Mouse (Mus musculus): Measurements from ENCODE around the gene Vkorc1l1. TPM values are rescaled to one million over a fixed set of nuclear protein-coding genes. Genes with fewer than 3 reads are reported as not detected.

Gene Vkorc1l1
- polyA plus RNA-seq, 1 experiment from 2014 or later: 32.3 TPM

GRCm38 (mm10) chr5:129997700-129998099 lies 55.9 kb downstream of the Vkorc1l1 start:
- ATAC-seq: no peak
- in situ Hi-C loops (cut with MboI; ENCODE audit: low pct_unique_long_range_greater_than_20kb): loop anchor here (5.0 kb wide), 1 partner anchor 45 kb away; no protein-coding TSS in a partner anchor
- ChIA-PET CTCF (interaction anchor here (1.0 to 2.6 kb wide), 7 partner anchors 13 to 73 kb away, joined by 3 to 10 read pairs (median 7); no protein-coding TSS in a partner anchor), POLR2A (no interaction called here)
- no peaks in the 10 kb centered on the region for H3K27me3 ChIP-seq
- TF ChIP-seq CTCF (IDR thresholded peaks at IDR 0.05): no peak
- no peak for DNase-seq (ENCODE audit: low read depth, low spot score)

- DNase-seq (ENCODE audit: low read depth, low spot score) (no peak), ATAC-seq (peak; percentile 55)
- in situ Hi-C loops (cut with MboI; ENCODE audit: low pct_unique_long_range_greater_than_20kb): loop anchor here (5.0 kb wide), 1 partner anchor 43 kb away; no protein-coding TSS in a partner anchor
- peak; percentile 96 for TF ChIP-seq CTCF (IDR thresholded peaks at IDR 0.05)
- no peaks in the 10 kb centered on the region for H3K27me3 ChIP-seq
- ChIA-PET POLR2A (interaction anchor here (0.7 kb wide), 1 partner anchor 28 kb away, joined by 3 read pairs; no protein-coding TSS in a partner anchor), CTCF (interaction anchor here (0.8 to 2.3 kb wide), 11 partner anchors 11 to 162 kb away, joined by 3 to 12 read pairs (median 4); no protein-coding TSS in a partner anchor)
Measured at GRCm38 (mm10) chr5:129999097-129999496, 57.3 kb downstream of the Vkorc1l1 start.

- no peak for DNase-seq (ENCODE audit: low read depth, low spot score)
- ChIA-PET CTCF (interaction anchor here (1.6 kb wide), 1 partner anchor 38 kb away, joined by 7 read pairs; no protein-coding TSS in a partner anchor), POLR2A (no interaction called here)
- in situ Hi-C loops (cut with MboI; ENCODE audit: low pct_unique_long_range_greater_than_20kb): no loop called here
- no peak for TF ChIP-seq CTCF (IDR thresholded peaks at IDR 0.05)
- no peaks in the 10 kb centered on the region for H3K27me3 ChIP-seq
- no peak for ATAC-seq
Measured at GRCm38 (mm10) chr5:130000735-130001134, 59.0 kb downstream of the Vkorc1l1 start.

DNA sequence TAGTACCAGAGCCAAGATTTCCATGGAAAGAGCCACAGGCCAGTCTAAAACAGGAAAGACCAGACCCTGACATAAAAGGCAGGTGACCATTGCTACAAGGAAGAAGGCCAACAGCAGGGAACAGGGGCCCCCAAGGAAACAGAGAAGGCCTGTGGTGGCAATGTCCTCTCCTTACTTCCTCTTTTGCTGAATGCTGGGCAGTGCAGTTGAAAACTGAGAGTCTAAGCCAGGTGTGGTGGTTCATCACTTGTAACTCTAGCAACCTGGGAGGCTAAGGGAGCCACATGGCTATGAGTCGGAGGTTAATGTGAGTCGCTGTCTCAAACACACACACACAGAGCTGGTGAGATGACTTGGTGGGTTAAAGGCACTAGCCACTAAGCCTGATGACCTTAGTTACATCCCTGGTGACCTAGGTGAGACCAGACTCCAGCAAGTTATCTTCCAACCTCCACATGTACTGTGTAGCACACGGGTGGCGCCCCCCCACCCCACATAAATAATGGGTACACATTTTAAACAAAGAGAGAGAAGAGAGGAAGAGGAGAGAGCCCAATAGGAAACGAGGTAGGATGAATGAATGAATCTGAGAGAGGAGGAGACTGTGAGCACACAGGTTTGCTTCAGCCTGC lies 59.7 kb downstream of the Vkorc1l1 start:
- POLR2A ChIA-PET: interaction anchor here (1.2 kb wide), 1 partner anchor 17 kb away, joined by 4 read pairs; no protein-coding TSS in a partner anchor

DNA sequence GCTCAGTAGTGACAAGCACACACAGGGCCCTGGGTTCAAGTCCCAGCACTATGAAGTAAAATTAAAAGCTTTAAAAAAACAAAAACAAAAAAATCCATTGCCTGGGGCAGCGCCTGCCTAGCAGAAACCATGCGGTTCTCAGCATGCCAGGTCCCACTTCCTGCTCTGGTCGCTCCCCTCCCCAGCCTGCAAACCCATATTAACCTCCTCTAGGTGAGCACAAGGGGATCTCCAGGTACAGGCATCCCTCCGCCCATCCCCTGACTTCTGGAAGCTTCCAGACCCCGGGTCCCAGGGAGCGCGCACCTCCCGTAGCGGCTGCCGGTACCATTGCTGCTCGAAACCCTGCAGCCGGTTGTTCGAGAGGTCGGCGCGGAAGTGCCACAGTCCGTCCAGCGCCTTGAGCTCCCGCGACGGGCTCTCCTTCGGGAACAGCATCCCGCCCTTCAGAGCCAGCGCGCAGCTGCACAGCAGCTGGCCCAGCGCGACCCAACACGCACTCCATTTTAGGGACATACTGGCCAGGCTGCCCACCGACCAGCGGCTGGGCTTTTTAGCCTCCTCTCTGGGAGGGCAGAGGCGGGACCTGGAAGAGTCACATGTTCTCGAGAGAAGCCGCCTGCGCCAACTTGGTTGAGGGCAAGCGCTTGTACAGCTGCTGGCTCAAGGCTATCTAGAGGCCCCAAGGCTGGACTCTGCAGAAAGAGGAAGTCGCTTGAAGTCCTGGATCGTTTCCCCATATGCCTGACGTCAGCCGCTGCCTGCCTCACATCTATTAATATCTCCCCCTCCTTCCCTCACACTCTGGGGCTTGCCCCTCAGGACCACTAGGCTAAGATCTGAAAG lies 60.8 kb downstream of the Vkorc1l1 start, which contains the start of gene Gusb:
Gene Gusb, minus strand, starts transcription at position 749 of the 846 bp plus-strand sequence.
- CTCF ChIA-PET: interaction anchor here (1.0 to 1.7 kb wide), 3 partner anchors 35 to 41 kb away, joined by 3 to 8 read pairs (median 4); no protein-coding TSS in a partner anchor
- POLR2A ChIA-PET: interaction anchor here (1.2 kb wide), 2 partner anchors 18 to 19 kb away, joined by 3 to 4 read pairs; no protein-coding TSS in a partner anchor

More for the DNA sequence above, 59.7 kb downstream of the Vkorc1l1 start:
- H3K27me3 ChIP-seq: no peaks in the 10 kb centered on the region
- CTCF ChIA-PET: interaction anchor here (1.0 to 1.6 kb wide), 2 partner anchors 36 to 37 kb away, joined by 3 to 7 read pairs; no protein-coding TSS in a partner anchor
- no peak for ATAC-seq
- in situ Hi-C loops (cut with MboI; ENCODE audit: low pct_unique_long_range_greater_than_20kb): no loop called here
- DNase-seq (ENCODE audit: low read depth, low spot score): no peak
- no peak for TF ChIP-seq CTCF (IDR thresholded peaks at IDR 0.05)

GRCm38 (mm10) chr5:130003229-130003628 lies 61.5 kb downstream of the Vkorc1l1 start:
- DNase-seq (ENCODE audit: low read depth, low spot score) (no peak), ATAC-seq (no peak)
- ChIA-PET CTCF (interaction anchor here (1.0 to 1.7 kb wide), 4 partner anchors 9 to 41 kb away, joined by 3 to 8 read pairs (median 4); no protein-coding TSS in a partner anchor), POLR2A (interaction anchor here (0.6 to 1.2 kb wide), 2 partner anchors 18 to 260 kb away, joined by 3 read pairs; no protein-coding TSS in a partner anchor)
- no peaks in the 10 kb centered on the region for H3K27me3 ChIP-seq
- TF ChIP-seq CTCF (IDR thresholded peaks at IDR 0.05): no peak
- in situ Hi-C loops (cut with MboI; ENCODE audit: low pct_unique_long_range_greater_than_20kb): no loop called here

More for the DNA sequence above, 60.8 kb downstream of the Vkorc1l1 start, which contains the start of gene Gusb:
- H3K27me3 ChIP-seq: no peaks in the 10 kb centered on the region
- ATAC-seq: peak; percentile 65
- no peak for DNase-seq (ENCODE audit: low read depth, low spot score)
- no peak for TF ChIP-seq CTCF (IDR thresholded peaks at IDR 0.05)
- in situ Hi-C loops (cut with MboI; ENCODE audit: low pct_unique_long_range_greater_than_20kb): no loop called here

DNA sequence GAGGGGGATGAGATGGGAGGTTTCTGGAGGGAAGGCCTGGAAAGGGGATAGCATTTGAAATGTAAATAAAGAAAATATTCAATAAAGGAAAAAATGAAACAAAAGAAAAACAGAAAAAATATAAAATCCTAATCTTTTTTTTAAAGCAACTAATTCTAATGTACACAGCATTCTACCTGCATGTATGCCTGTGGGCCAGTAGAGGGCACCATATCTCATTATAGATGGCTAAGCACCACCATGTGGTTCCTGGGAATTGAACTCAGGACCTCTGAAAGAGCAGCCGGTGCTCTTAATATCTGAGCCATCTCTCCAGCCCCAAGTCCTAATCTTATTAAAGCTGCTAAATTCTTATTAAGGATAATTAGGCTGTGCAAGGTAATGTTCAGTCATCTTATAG lies 65.6 kb downstream of the Vkorc1l1 start:
- H3K27me3 ChIP-seq: no peaks in the 10 kb centered on the region
- DNase-seq (ENCODE audit: low read depth, low spot score) (no peak), ATAC-seq (no peak)
- ChIA-PET CTCF (interaction anchor here (1.0 to 3.7 kb wide), 3 partner anchors 11 to 31 kb away, joined by 3 to 28 read pairs (median 6); no protein-coding TSS in a partner anchor), POLR2A (interaction anchor here (0.6 kb wide), 1 partner anchor 98 kb away, joined by 3 read pairs; no protein-coding TSS in a partner anchor)
- TF ChIP-seq CTCF (IDR thresholded peaks at IDR 0.05): peak; percentile 77
- in situ Hi-C loops (cut with MboI; ENCODE audit: low pct_unique_long_range_greater_than_20kb): no loop called here

- CTCF ChIA-PET: interaction anchor here (2.8 to 3.7 kb wide), 2 partner anchors 9 to 15 kb away, joined by 12 to 28 read pairs; no protein-coding TSS in a partner anchor
- ATAC-seq (no peak), DNase-seq (ENCODE audit: low read depth, low spot score) (no peak)
- in situ Hi-C loops (cut with MboI; ENCODE audit: low pct_unique_long_range_greater_than_20kb): no loop called here
- TF ChIP-seq CTCF (IDR thresholded peaks at IDR 0.05): no peak
- POLR2A ChIA-PET: interaction anchor here (0.6 to 0.7 kb wide), 2 partner anchors 14 to 99 kb away, joined by 3 read pairs; no protein-coding TSS in a partner anchor
- H3K27me3 ChIP-seq: no peaks in the 10 kb centered on the region
Measured at GRCm38 (mm10) chr5:130008034-130008590, 66.3 kb downstream of the Vkorc1l1 start.

- POLR2A ChIA-PET: no interaction called here
- DNase-seq (ENCODE audit: low read depth, low spot score): no peak
- H3K27me3 ChIP-seq: no peaks in the 10 kb centered on the region
- no peak for ATAC-seq
- CTCF ChIA-PET: interaction anchor here (1.1 to 3.7 kb wide), 5 partner anchors 10 to 33 kb away, joined by 3 to 28 read pairs (median 4); no protein-coding TSS in a partner anchor
- in situ Hi-C loops (cut with MboI; ENCODE audit: low pct_unique_long_range_greater_than_20kb): no loop called here
- no peak for TF ChIP-seq CTCF (IDR thresholded peaks at IDR 0.05)
Measured at GRCm38 (mm10) chr5:130009784-130010183, 68.0 kb downstream of the Vkorc1l1 start.
